Mouse (Mus musculus) midbrain, embryonic 11.5 days (tissue): ENCODE data around the gene Ppil2. TPM values are rescaled to one million over a fixed set of nuclear protein-coding genes. Genes with fewer than 3 reads are reported as not detected.

Experiments
- ATAC-seq: fragments of 200-750 bp; cut with Nextera tagmentation; 2 replicates; pipeline ENCODE4 v1.8.0; 2017; ENCODE audit warnings: moderate TSS enrichment, moderate library complexity; ENCODE audit not compliant: low FRiP score
- DNase-seq: peaks from one replicate; pipeline ENCODE4 v3.0.0; 2015; ENCODE audit warnings: low spot score; ENCODE audit errors: missing footprints
- H3K27ac ChIP-seq: fragments of 300-500 bp; sonication (generic); 2 replicates; pipeline ENCODE4 v1.5.1; 2014; ENCODE audit warnings: low read depth, low read length
- H3K27me3 ChIP-seq: fragments of 300-500 bp; sonication (generic); 2 replicates; pipeline ENCODE4 v1.6.1; 2014; ENCODE audit warnings: mild to moderate bottlenecking, low read length, moderate library complexity, mixed read lengths; ENCODE audit not compliant: control insufficient read depth, insufficient read depth
- H3K36me3 ChIP-seq: fragments of 300-500 bp; sonication (generic); 2 replicates; pipeline ENCODE4 v1.6.1; 2014; ENCODE audit warnings: mild to moderate bottlenecking, low read length, moderate library complexity, mixed read lengths; ENCODE audit not compliant: control insufficient read depth, insufficient read depth
- H3K4me1 ChIP-seq: fragments of 300-500 bp; sonication (generic); 2 replicates; pipeline ENCODE4 v1.6.1; 2014; ENCODE audit warnings: low read length; ENCODE audit not compliant: control insufficient read depth, insufficient read depth
- H3K4me2 ChIP-seq: fragments of 300-500 bp; sonication (generic); 2 replicates; pipeline ENCODE4 v1.6.1; 2014; ENCODE audit warnings: mild to moderate bottlenecking, moderate library complexity
- H3K4me3 ChIP-seq: fragments of 300-500 bp; sonication (generic); 2 replicates; pipeline ENCODE4 v1.5.1; 2014; ENCODE audit warnings: low read depth, low read length
- H3K9ac ChIP-seq: fragments of 300-500 bp; sonication (generic); 2 replicates; pipeline ENCODE4 v1.6.1; 2014; ENCODE audit warnings: low read length
- H3K9me3 ChIP-seq: fragments of 300-500 bp; sonication (generic); 2 replicates; pipeline ENCODE4 v1.6.1; 2016; ENCODE audit warnings: low read length; ENCODE audit not compliant: control insufficient read depth
- WGBS: fragments of 180-500 bp; shearing (Covaris S2); extraction: QIAGEN DNeasy Blood & Tissue Kit; methylation state at CpG from one replicate; pipeline ENCODE4 v1.1.7; 2014; 5-methylcytosine and 5-hydroxymethylcytosine counted together
- polyA plus RNA-seq: library from polyadenylated mRNA; unstranded; fragments of >200 nt; fragmentation: Nextera tagmentation; extraction: Ambion mirVana; gene quantifications from 2 replicates; pipeline ENCODE4 v1.2.1, GENCODE M21; 2014

The Ppil2 gene
- 142 and 147 TPM in 2 replicates for polyA plus RNA-seq

- peak within 1 kb of the TSS; percentile 65 for H3K4me2 ChIP-seq
- WGBS = 6% methylated on average over 37 of the region's 38 CpGs
- no peak within 1 kb of the TSS; the same call in 1 of the 2 replicates for H3K27ac ChIP-seq
- peaks cover 9% of the 10 kb centered on the region; the same call in 1 of the 2 replicates for H3K36me3 ChIP-seq
- H3K4me3 ChIP-seq = peak within 1 kb of the TSS; percentile 83
- no peaks in the 10 kb centered on the region for H3K27me3 ChIP-seq
- peak within 1 kb of the TSS; percentile 74 for H3K9ac ChIP-seq
- peak; percentile 97 for DNase-seq
- H3K9me3 ChIP-seq = no peaks in the 10 kb centered on the region
- peak; percentile 83 for ATAC-seq
- H3K4me1 ChIP-seq = peaks cover 5% of the 10 kb centered on the region; the same call in 1 of the 2 replicates
These were observed at the start of gene Ppil2 for GRCm38 (mm10) chr16:17110771-17111743. TSS of gene Ppil2 (minus strand) at chr16:17111257.

DNA sequence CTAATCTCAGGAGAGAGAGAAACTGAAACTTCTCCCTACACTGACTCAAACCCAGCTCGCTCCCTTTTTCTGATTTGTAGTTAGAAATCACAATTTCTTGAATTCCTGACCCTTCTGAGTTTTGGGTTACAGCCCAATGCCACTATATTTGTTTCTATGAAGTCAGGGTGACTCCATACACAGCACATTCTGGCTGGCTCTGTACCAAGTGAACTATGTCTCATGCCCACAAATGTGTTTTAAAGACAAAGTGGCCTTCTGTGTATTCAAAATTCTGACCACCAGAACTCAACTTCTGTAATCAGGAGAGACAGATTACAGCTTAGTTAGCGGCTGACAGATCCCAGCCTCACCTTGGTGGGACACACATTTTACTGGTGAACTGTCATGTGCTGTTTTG is 43.3 kb upstream of the Ppil2 start:
- no peaks in the 10 kb centered on the region for H3K4me1 ChIP-seq
- ATAC-seq (no peak), DNase-seq (no peak)
- no peak overlapping the region for H3K9ac ChIP-seq
- H3K9me3 ChIP-seq = no peaks in the 10 kb centered on the region
- no peaks in the 10 kb centered on the region for H3K27me3 ChIP-seq
- H3K4me2 ChIP-seq = no peak overlapping the region
- WGBS = 95% methylated on average over 2 of the region's 2 CpGs
- no peak overlapping the region for H3K27ac ChIP-seq
- H3K4me3 ChIP-seq = no peak overlapping the region
- peaks cover 10% of the 10 kb centered on the region for H3K36me3 ChIP-seq

- ATAC-seq (no peak), DNase-seq (peak; percentile 76)
- Histone ChIP-seq H3K9me3 (no peaks in the 10 kb centered on the region), H3K4me3 (no peak overlapping the region), H3K4me2 (no peak overlapping the region), H3K9ac (no peak overlapping the region), H3K27ac (no peak overlapping the region), H3K27me3 (peaks cover 17% of the 10 kb centered on the region), H3K36me3 (no peaks in the 10 kb centered on the region; the same call in 1 of the 2 replicates), H3K4me1 (peaks cover 10% of the 10 kb centered on the region)
- 98% methylated on average over 4 of the region's 4 CpGs for WGBS
These were observed 40.8 kb upstream of the Ppil2 start for GRCm38 (mm10) chr16:17151874-17152273.

GRCm38 (mm10) chr16:17150520-17151258 is 39.6 kb upstream of the Ppil2 start:
- H3K4me3 ChIP-seq = no peak overlapping the region
- H3K4me1 ChIP-seq = peaks cover 10% of the 10 kb centered on the region
- H3K27me3 ChIP-seq = peaks cover 17% of the 10 kb centered on the region
- no peak overlapping the region for H3K9ac ChIP-seq
- H3K36me3 ChIP-seq = no peaks in the 10 kb centered on the region; the same call in 1 of the 2 replicates
- H3K9me3 ChIP-seq = no peaks in the 10 kb centered on the region
- H3K27ac ChIP-seq = no peak overlapping the region
- ATAC-seq (no peak), DNase-seq (peak; percentile 82)
- 88% methylated on average over 7 of the region's 7 CpGs for WGBS
- no peak overlapping the region for H3K4me2 ChIP-seq

DNA sequence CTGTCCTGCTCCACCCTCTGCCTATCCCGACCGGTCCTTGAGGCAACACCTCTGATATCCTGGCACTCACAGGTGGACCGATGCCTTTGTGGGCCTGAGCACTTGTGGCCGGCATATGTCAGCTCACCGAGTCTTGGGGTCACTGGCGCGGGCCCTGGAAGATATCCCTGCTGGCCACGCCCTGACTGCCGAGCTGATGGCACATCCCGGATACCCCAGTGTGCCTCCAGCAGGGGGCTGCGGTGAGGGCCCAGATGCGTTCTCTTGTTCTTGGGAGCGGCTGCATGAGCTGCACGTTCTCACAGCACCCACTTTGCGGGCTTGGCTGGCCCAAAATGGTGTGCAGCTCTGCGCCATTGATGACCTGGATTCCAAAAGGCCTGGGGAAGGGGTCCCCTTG is 37.0 kb upstream of the Ppil2 start:
- peaks cover 17% of the 10 kb centered on the region for H3K27me3 ChIP-seq
- ATAC-seq (peak; percentile 25), DNase-seq (peak; percentile 93)
- no peaks in the 10 kb centered on the region; the same call in 1 of the 2 replicates for H3K36me3 ChIP-seq
- H3K4me3 ChIP-seq = peak overlapping the region; percentile 50
- no peak overlapping the region for H3K27ac ChIP-seq
- 6% methylated on average over 16 of the region's 16 CpGs for WGBS
- H3K9ac ChIP-seq = no peak overlapping the region; the same call in 1 of the 2 replicates
- peak overlapping the region; percentile 96 for H3K4me2 ChIP-seq
- H3K4me1 ChIP-seq = peaks cover 10% of the 10 kb centered on the region
- no peaks in the 10 kb centered on the region for H3K9me3 ChIP-seq

DNA sequence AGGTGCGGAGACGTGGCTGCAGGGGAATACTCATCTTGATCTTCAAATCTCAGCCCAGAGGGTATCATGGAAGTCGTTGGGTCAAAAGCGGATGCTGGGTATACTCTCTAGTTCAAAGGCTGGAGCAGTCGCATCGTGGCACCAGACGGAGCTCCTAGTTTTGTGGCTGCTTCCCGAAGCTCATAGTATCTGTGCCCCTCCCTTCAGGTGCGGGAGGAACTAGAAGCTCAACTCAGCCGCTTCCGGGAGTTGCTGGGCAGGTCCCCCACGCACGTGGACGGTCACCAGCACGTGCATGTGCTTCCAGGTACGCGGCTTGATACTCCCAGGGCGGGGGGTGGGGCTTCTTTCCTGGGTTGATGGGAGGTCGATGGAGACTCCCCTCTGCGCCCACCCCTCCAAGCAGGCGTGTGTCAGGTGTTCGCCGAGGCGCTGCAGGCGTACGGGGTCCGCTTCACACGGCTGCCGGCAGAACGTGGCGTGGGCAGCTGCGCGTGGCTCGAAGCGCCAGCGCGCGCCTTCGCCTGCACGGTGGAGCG is 36.4 kb upstream of the Ppil2 start:
- WGBS = under 1% methylated on average over 41 of the region's 41 CpGs
- Histone ChIP-seq H3K4me2 (peak overlapping the region; percentile 96), H3K27ac (no peak overlapping the region), H3K27me3 (peaks cover 17% of the 10 kb centered on the region), H3K36me3 (no peaks in the 10 kb centered on the region; the same call in 1 of the 2 replicates), H3K9ac (peak overlapping the region; percentile 52), H3K4me1 (peaks cover 10% of the 10 kb centered on the region), H3K4me3 (peak overlapping the region; percentile 50), H3K9me3 (no peaks in the 10 kb centered on the region)
- DNase-seq = peak; percentile 96
- peak; percentile 43; the same call in 1 of the 2 replicates for ATAC-seq

- Histone ChIP-seq H3K36me3 (no peaks in the 10 kb centered on the region), H3K4me3 (peak within 1 kb of the TSS; percentile 50), H3K9me3 (no peaks in the 10 kb centered on the region), H3K4me2 (peak within 1 kb of the TSS; percentile 96), H3K9ac (peak within 1 kb of the TSS; percentile 52), H3K27ac (no peak within 1 kb of the TSS), H3K27me3 (peaks cover 17% of the 10 kb centered on the region), H3K4me1 (peaks cover 10% of the 10 kb centered on the region)
- ATAC-seq (peak; percentile 87), DNase-seq (peak; percentile 97)
- under 1% methylated on average over 34 of the region's 34 CpGs for WGBS
These were observed 35.7 kb upstream of the Ppil2 start, which contains the start of gene Ccdc116 for GRCm38 (mm10) chr16:17146772-17147235. TSS of gene Ccdc116 (minus strand) at chr16:17147229.

DNA sequence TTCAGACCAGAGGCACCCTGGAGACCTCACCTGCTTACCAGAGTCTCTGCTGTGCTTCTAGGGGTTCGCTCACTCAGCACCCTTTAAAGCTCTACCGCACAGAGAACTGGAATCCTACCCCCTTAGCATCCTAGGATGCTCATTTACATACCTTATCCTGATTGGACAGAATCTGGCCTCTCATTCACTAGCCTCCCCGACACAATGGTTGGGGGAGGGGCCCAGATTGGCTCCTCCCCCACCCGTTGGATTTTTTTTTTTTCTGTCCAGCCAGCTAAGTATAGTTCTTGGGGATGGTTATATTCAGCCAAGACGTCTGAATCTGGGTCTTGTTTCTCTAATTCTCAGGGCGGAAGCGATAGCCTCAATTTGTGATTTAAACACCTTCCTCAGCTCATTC is 33.3 kb upstream of the Ppil2 start, which contains the start of gene Ydjc:
Ydjc (plus strand) TSS at position 283 of the 400 bp plus-strand sequence.
- H3K36me3 ChIP-seq = no peaks in the 10 kb centered on the region
- DNase-seq = peak; percentile 88
- no peak within 1 kb of the TSS for H3K4me2 ChIP-seq
- H3K9me3 ChIP-seq = no peaks in the 10 kb centered on the region
- H3K4me1 ChIP-seq = peaks cover 10% of the 10 kb centered on the region
- no peak within 1 kb of the TSS for H3K9ac ChIP-seq
- no peak within 1 kb of the TSS for H3K4me3 ChIP-seq
- 15% methylated on average over 7 of the region's 7 CpGs for WGBS
- H3K27me3 ChIP-seq = peaks cover 17% of the 10 kb centered on the region
- H3K27ac ChIP-seq = no peak within 1 kb of the TSS
- 0 out of 2 replicates have a peak, but pooled peaks have one; percentile 26 for ATAC-seq
